Mouse (Mus musculus): ENCODE results near the gene Uhrf1. TPM values are rescaled to one million over a fixed set of nuclear protein-coding genes. Genes with fewer than 3 reads are reported as not detected.
"Not testable (repeated sequence)": the region's sequence is repeated elsewhere in the genome, so short reads cannot be mapped to it uniquely, and the experiment has no call there.

The Uhrf1 gene
- polyA plus RNA-seq, 1 experiment, result 18.4 TPM

DNA sequence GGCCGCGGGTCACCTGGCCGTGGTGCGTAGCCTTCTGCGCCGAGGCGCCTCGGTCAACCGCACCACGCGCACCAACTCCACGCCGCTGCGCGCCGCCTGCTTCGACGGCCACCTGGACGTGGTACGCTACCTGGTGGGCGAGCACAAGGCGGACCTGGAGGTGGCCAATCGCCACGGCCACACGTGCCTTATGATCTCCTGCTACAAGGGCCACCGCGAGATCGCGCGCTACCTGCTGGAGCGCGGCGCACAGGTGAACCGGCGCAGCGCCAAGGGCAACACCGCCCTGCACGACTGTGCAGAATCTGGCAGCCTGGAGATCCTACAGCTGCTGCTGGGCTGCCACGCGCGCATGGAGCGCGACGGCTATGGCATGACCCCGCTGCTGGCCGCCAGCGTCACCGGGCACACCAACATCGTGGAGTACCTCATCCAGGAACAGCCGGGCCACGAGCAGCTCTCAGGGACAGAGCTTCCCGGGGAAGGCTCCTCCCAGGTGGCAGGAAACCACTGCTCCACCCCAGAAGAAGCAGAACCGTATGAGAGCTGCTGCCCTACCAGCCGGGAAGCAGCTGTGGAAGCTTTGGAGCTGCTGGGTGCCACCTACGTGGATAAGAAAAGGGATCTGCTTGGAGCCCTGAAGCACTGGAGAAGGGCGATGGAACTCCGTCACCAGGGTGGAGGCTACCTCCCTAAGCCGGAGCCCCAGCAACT lies 45.8 kb upstream of the Uhrf1 start:
- peaks cover 7% of the 10 kb centered on the region for H3K36me3 ChIP-seq (ENCODE audit: control insufficient read depth, insufficient read depth)
- H3ac ChIP-seq (ENCODE audit: control insufficient read depth, insufficient read length), result peak overlapping the region; percentile 80
- TF ChIP-seq MYOG (IDR thresholded peaks at IDR 0.05; ENCODE audit: control insufficient read depth in 1 of 3, insufficient read depth in 1 of 3, insufficient read length in 2 of 3, low read depth in 2 of 3) (peak in 1 of 3 experiments; percentile 26), MYOD1 (IDR thresholded peaks at IDR 0.05; ENCODE audit: control insufficient read depth in 1 of 3, insufficient read length in 2 of 3, low read depth in 2 of 3) (peak in 1 of 3 experiments; percentile 7), SRF (IDR thresholded peaks at IDR 0.05; ENCODE audit: control insufficient read depth, insufficient read length, low read depth) (no peak), POLR2A (IDR thresholded peaks at IDR 0.05; ENCODE audit: insufficient read length, low read depth) (peak; percentile 4)
- H3K4me3 ChIP-seq, result peak overlapping the region; percentile 50
- peak overlapping the region; percentile 77 for H3K4me2 ChIP-seq (ENCODE audit: low read depth)
- no peaks in the 10 kb centered on the region for H3K27me3 ChIP-seq (ENCODE audit: control insufficient read depth, insufficient read depth, insufficient read length)
- peaks cover 40% of the 10 kb centered on the region for H3K79me2 ChIP-seq (ENCODE audit: control insufficient read depth, insufficient read depth)

GRCm38 (mm10) chr17:56258269-56258668 lies 44.9 kb upstream of the Uhrf1 start:
- H3K36me3 ChIP-seq (ENCODE audit: control insufficient read depth, insufficient read depth); H3K27me3 ChIP-seq (ENCODE audit: control insufficient read depth, insufficient read depth, insufficient read length): not testable (repeated sequence)
- H3K4me3 ChIP-seq, result peak overlapping the region; percentile 50

GRCm38 (mm10) chr17:56258812-56259211 lies 44.3 kb upstream of the Uhrf1 start:
- H3K4me3 ChIP-seq, result peak overlapping the region; percentile 50
- not testable (repeated sequence) for H3K27me3 ChIP-seq (ENCODE audit: control insufficient read depth, insufficient read depth, insufficient read length); H3K36me3 ChIP-seq (ENCODE audit: control insufficient read depth, insufficient read depth); H3ac ChIP-seq (ENCODE audit: control insufficient read depth, insufficient read length)
- peaks cover 40% of the 10 kb centered on the region for H3K79me2 ChIP-seq (ENCODE audit: control insufficient read depth, insufficient read depth)
- peak overlapping the region; percentile 77 for H3K4me2 ChIP-seq (ENCODE audit: low read depth)

More at GRCm38 (mm10) chr17:56258269-56258668, 44.9 kb upstream of the Uhrf1 start:
- H3ac ChIP-seq (ENCODE audit: control insufficient read depth, insufficient read length), result not testable (repeated sequence)
- Histone ChIP-seq H3K79me2 (ENCODE audit: control insufficient read depth, insufficient read depth) (peaks cover 40% of the 10 kb centered on the region), H3K4me2 (ENCODE audit: low read depth) (peak overlapping the region; percentile 77)

DNA sequence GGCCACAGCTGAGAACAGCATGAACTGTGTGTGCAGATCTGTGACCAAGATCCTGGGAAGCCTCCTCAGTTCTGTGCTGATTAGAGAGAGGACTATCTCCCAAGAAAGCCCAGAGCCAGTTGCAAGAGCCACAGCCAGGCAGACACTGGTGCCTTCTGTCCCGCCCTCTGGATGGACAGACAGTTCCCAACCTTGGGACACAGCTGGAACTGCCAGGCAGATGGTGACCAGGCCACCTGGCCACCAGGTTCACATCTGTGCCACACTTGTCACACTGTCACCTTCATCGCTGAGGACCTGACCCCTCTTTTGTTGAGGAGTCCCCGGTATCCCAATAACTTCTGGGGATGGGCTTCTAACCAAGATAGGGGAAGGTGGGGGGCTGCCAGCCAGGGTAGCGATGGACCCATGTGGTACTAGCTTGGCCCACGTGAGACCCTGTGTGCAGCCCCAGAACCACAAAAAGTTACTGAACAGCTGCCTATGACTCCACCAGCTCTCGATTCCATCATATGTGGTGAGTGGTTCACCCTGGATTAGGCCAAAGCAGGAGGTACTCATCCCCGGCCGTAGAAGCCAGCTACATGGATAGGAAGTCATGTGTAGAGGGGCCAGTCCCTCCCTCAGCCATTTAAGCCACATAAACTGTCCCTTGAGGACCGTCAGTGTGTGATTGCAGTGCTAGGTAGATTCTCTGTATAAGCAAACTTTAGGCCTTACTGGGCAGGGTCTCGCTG lies 43.7 kb upstream of the Uhrf1 start:
- Histone ChIP-seq H3K36me3 (ENCODE audit: control insufficient read depth, insufficient read depth) (peaks cover 7% of the 10 kb centered on the region), H3K4me3 (peak overlapping the region; percentile 50), H3K4me2 (ENCODE audit: low read depth) (peak overlapping the region; percentile 77), H3K27me3 (ENCODE audit: control insufficient read depth, insufficient read depth, insufficient read length) (no peaks in the 10 kb centered on the region), H3ac (ENCODE audit: control insufficient read depth, insufficient read length) (no peak overlapping the region), H3K79me2 (ENCODE audit: control insufficient read depth, insufficient read depth) (peaks cover 40% of the 10 kb centered on the region)
- TF ChIP-seq MYOG (IDR thresholded peaks at IDR 0.05; ENCODE audit: control insufficient read depth in 1 of 3, insufficient read depth in 1 of 3, insufficient read length in 2 of 3, low read depth in 2 of 3), result no peak
- no peak for TF ChIP-seq MAX (IDR thresholded peaks at IDR 0.05; ENCODE audit: low read depth)
- TF ChIP-seq POLR2A (IDR thresholded peaks at IDR 0.05; ENCODE audit: insufficient read length, low read depth), result no peak
- no peak for TF ChIP-seq TCF12 (IDR thresholded peaks at IDR 0.05; ENCODE audit: insufficient read depth, poor library complexity, severe bottlenecking)
- TF ChIP-seq REST (IDR thresholded peaks at IDR 0.05; ENCODE audit: insufficient read depth, insufficient read length), result no peak

- H3K4me2 ChIP-seq (ENCODE audit: low read depth), result peak overlapping the region; percentile 77
- H3ac ChIP-seq (ENCODE audit: control insufficient read depth, insufficient read length), result no peak overlapping the region
- peaks cover 7% of the 10 kb centered on the region for H3K36me3 ChIP-seq (ENCODE audit: control insufficient read depth, insufficient read depth)
- TF ChIP-seq MAX (IDR thresholded peaks at IDR 0.05; ENCODE audit: low read depth) (no peak), REST (IDR thresholded peaks at IDR 0.05; ENCODE audit: insufficient read depth, insufficient read length) (no peak), TCF3 (IDR thresholded peaks at IDR 0.05; ENCODE audit: insufficient read length, low read depth) (peak; percentile 22), E2F4 (IDR thresholded peaks at IDR 0.05; ENCODE audit: insufficient read depth) (no peak), CEBPB (IDR thresholded peaks at IDR 0.05; ENCODE audit: insufficient read depth, poor library complexity, severe bottlenecking) (no peak), USF1 (IDR thresholded peaks at IDR 0.05; ENCODE audit: low read depth) (no peak), MYOD1 (IDR thresholded peaks at IDR 0.05; ENCODE audit: control insufficient read depth in 1 of 3, insufficient read length in 2 of 3, low read depth in 2 of 3) (peak; percentile 59 to 98 (median 92)), TCF12 (IDR thresholded peaks at IDR 0.05; ENCODE audit: insufficient read depth, poor library complexity, severe bottlenecking) (peak; percentile 68), SRF (IDR thresholded peaks at IDR 0.05; ENCODE audit: control insufficient read depth, insufficient read length, low read depth) (no peak), POLR2AphosphoS2 (IDR thresholded peaks at IDR 0.05; ENCODE audit: insufficient read length, low read depth) (peak; percentile 35), MYOG (IDR thresholded peaks at IDR 0.05; ENCODE audit: control insufficient read depth in 1 of 3, insufficient read depth in 1 of 3, insufficient read length in 2 of 3, low read depth in 2 of 3) (peak; percentile 48 to 96 (median 70)), POLR2A (IDR thresholded peaks at IDR 0.05; ENCODE audit: insufficient read length, low read depth) (no peak)
- H3K27me3 ChIP-seq (ENCODE audit: control insufficient read depth, insufficient read depth, insufficient read length), result no peaks in the 10 kb centered on the region
- H3K4me3 ChIP-seq, result no peak overlapping the region
- H3K79me2 ChIP-seq (ENCODE audit: control insufficient read depth, insufficient read depth), result peaks cover 40% of the 10 kb centered on the region
Observed at GRCm38 (mm10) chr17:56261166-56261565, 42.0 kb upstream of the Uhrf1 start.
